Mouse (Mus musculus) CH12.LX (cell line): Measurements from ENCODE around the gene Pcsk1n.

ENCODE experiments used
- CTCF ChIP-seq, 2 experiments: IDR thresholded peaks in 1 of 2; conservative IDR thresholded peaks in 1 of 2; 2 replicates each; pipeline ENCODE4 v1.5.1; 2011 to 2012; ENCODE audit warnings: low read depth in 2 of 2, low read length in 2 of 2, improper control_type of control experiment in 1 of 2, inconsistent platforms in 1 of 2, mild to moderate bottlenecking in 1 of 2, moderate library complexity in 1 of 2
- EP300 ChIP-seq: IDR thresholded peaks from 2 replicates; pipeline ENCODE4 v1.6.1; 2011; ENCODE audit warnings: low read length, improper control_type of control experiment
- HCFC1 ChIP-seq: IDR thresholded peaks from 2 replicates; pipeline ENCODE4 v1.6.1; 2012; ENCODE audit warnings: low read depth, mild to moderate bottlenecking, inconsistent platforms, low read length, improper control_type of control experiment
- JUN ChIP-seq: IDR thresholded peaks from 2 replicates; pipeline ENCODE4 v1.6.1; 2011; ENCODE audit warnings: low read depth, mild to moderate bottlenecking, low read length, improper control_type of control experiment, moderate library complexity; ENCODE audit not compliant: insufficient read depth
- PAX5 ChIP-seq: IDR thresholded peaks from 2 replicates; pipeline ENCODE4 v1.6.1; 2012; ENCODE audit warnings: low read length, inconsistent platforms, mixed read lengths
- SIN3A ChIP-seq: IDR thresholded peaks from 2 replicates; pipeline ENCODE4 v1.6.1; 2012; ENCODE audit warnings: low read length, improper control_type of control experiment, inconsistent platforms

GRCm38 (mm10) chrX:7927116-7927515 is 7.5 kb downstream of the Pcsk1n start:
- TF ChIP-seq PAX5 (no peak), HCFC1 (no peak), EP300 (no peak), SIN3A (no peak), CTCF (conservative IDR thresholded peaks at IDR 0.05 in 1 of 2, IDR thresholded peaks at IDR 0.05 in 1 of 2; ENCODE audit: low read depth in 2 of 2, low read length in 2 of 2) (no peak), JUN (no peak)
